Mouse (Mus musculus) heart, postnatal 36 days (tissue): ENCODE results near the gene Hoxa9. TPM values are rescaled to one million over a fixed set of nuclear protein-coding genes. Genes with fewer than 3 reads are reported as not detected.

Source experiments
- DNase-seq, 2 experiments: peaks; one replicate each; pipeline ENCODE4 v3.0.0; 2021 to 2022
- intact Hi-C: fragments of 180-260 bp; cut with DNase I; formaldehyde crosslinking; loops from one replicate; pipeline ENCODE4 v1.15.1; 2025
- microRNA-seq, 2 experiments: library from miRNA; unstranded; fragments of <30 nt; microRNA quantifications; one replicate each; pipeline ENCODE4 v1.2.0; 2021; ENCODE audit warnings: borderline number of aligned reads in 2 of 2
- total RNA-seq, 2 experiments: library from RNA; stranded (reverse); gene quantifications; 2 replicates each; pipeline ENCODE4 v1.2.3; 2021

Hoxa9 gene
- total RNA-seq, 2 experiments from 2014 or later = not detected

DNA sequence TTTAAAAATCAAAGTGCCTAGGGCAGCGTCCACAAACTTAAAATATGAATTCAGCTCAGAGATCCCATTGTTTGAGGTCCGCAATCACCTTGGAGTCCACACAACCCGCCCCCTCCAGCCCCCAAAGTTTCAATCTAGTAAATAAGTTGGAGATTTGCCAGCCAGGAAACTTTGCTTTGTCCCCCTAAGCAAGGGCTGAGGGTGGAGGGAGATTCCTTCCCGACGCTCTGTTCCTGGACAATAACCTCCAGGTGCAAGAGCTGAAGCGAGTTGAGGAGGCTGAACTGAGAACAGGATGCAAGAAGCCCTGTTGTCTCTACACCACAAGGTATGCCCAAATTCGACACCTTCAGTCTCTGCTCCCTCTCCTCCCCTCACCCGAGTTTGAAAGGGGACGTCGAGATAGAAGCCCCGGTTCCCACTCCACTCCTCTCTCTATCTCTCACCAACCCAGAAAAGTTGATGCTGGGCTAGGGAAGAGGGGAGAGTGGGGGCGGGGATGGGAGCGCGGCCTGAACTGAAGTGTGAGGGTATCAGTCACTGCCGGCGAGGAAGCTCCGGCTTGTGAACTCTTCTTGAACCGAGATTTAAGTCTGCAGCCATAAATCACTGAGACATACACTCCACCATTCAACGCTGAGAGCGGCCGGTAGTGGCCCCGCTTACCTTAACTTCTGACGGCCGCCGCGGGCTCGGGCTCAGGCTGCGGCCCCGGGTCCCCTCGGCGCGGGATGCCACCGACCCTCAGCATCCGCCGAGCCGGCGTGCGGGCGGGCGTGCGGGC, 55.7 kb downstream of the Hoxa9 start:
- no peak for DNase-seq
- intact Hi-C loops = no loop called here

DNA sequence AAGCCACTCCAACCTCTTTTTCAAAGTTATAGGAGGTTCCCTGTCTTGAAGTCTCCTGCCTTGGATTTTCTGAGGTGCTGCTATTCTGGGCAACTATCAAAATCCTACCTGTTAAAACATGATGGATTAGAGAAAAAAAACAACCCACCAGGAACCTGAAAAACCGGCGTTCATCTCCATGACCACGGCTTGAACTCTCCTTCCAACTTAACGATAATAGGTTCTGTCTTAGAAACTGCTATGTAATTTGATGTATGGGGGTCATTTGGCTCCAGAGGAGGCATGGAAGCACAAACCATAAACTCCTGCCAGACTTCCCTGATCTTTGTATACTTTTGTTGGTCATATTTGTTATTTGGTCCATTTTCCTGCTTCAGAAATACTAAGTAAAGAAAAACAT, 57.2 kb downstream of the Hoxa9 start:
- DNase-seq = no peak
- intact Hi-C loops = no loop called here

Small RNA genes within 50 kb of the gene (microRNA-seq; reads per million reads assigned to microRNA genes)
- gene Mir196b = 153 to 205 reads per million in 2 experiments

Other genes with a start within 250 kb of the Hoxa9 start
- gene Skap2, start 218.5 kb downstream of the Hoxa9 start, total RNA-seq = 1 to 10 TPM; 8.0 to 8.2 TPM
- under 1 TPM; 0.14 to 0.24 TPM for gene Hoxa1, start 72.8 kb downstream of the Hoxa9 start, total RNA-seq
- under 1 TPM in 1 of 2 experiments, not detected in 1; 0.62 TPM for gene Hoxa2, start 66.3 kb downstream of the Hoxa9 start, total RNA-seq
- under 1 TPM in 1 of 2 experiments, not detected in 1; 0.08 TPM for gene 5730596B20Rik, start 53.6 kb downstream of the Hoxa9 start, total RNA-seq
- under 1 TPM; 0.43 to 0.67 TPM for gene Hoxa4, start 39.3 kb downstream of the Hoxa9 start, total RNA-seq
- under 1 TPM; 0.62 to 0.72 TPM for gene Hoxa5, start 26.5 kb downstream of the Hoxa9 start, total RNA-seq
- gene Hoxa6, start 22.4 kb downstream of the Hoxa9 start, total RNA-seq = not detected
- gene Hoxa3, start 17.8 kb downstream of the Hoxa9 start, total RNA-seq = 1 to 10 TPM in 1 of 2 experiments, under 1 TPM in 1; 0.42 to 1.1 TPM
- not detected for gene Gm28308, start 17.8 kb downstream of the Hoxa9 start, total RNA-seq
- under 1 TPM; 0.24 to 0.47 TPM for gene Hoxa7, start 9.2 kb downstream of the Hoxa9 start, total RNA-seq
- gene Hoxa10, start 9.8 kb upstream of the Hoxa9 start, total RNA-seq = not detected
- not detected for gene Hoxa11, start 14.7 kb upstream of the Hoxa9 start, total RNA-seq
- not detected for gene Hoxa13, start 29.8 kb upstream of the Hoxa9 start, total RNA-seq
- not detected for gene Evx1, start 82.4 kb upstream of the Hoxa9 start, total RNA-seq